Mouse (Mus musculus): ENCODE measurements around the gene Nhsl1.
"Not testable (repeated sequence)": the region's sequence is repeated elsewhere in the genome, so short reads cannot be mapped to it uniquely, and the experiment has no call there.

Gene Nhsl1

DNA sequence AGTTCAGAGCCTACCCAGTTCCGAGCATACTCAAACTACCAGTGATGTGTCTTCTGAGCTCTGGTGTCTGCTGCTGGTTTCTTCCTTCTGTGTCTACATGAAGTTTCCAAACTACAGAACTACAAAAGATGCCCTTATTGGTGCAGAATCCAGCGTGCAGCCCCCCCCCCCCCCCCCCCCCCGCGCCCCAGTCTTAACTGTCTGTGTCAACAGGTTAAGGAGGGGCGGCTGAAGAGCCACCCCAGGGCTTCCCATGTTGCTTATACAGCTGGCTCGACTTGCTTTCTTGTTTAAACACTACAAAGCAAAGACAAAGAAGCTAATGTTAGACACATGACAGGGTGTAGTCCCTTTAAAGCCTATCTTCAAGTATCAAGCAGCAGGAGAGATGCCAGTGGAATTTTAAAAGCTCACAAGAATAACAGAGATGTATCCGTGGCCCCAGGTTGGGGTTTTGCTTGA lies 127.6 kb downstream of the Nhsl1 start:
- DNase-seq (ENCODE audit: low spot score) = no peak

DNA sequence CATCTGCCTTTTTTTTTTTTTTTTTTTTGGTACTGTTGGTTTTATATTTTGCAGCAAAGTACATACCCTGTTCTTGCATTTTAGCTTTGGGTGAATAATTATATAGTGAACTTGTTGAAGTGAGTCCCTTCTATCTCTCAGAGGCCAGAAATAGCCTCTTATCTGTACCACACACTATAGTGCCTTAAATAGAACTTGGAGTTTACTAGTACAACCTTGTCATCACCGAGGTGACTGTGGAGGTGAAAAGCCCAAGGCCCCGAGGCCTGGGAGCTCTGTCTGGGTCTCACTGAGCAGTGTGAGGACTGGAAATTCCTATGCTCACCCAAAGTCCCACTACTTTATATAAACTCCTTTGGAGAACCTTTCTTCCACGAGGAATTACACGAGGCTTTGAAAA lies 128.5 kb downstream of the Nhsl1 start:
- DNase-seq (ENCODE audit: low spot score) = no peak

DNA sequence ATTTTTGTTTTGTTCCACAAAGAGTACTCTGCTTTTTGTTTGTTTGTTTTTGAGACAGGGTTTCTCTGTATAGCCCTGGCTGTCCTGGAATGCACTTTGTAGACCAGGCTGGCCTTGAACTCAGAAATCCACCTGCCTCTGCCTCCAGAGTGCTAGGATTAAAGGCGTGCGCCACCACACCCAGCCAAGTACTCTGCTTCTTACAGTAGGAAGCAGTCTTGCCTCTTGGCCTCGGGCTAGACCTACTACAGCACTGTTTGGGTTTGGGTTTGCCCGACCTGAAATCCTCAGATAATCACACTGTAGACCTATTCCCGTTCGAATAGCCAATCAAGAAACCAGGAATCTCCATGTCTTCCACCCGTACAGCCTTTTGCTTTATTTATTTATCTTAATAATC lies 130.1 kb downstream of the Nhsl1 start:
- DNase-seq (ENCODE audit: low spot score) = not testable (repeated sequence)

DNA sequence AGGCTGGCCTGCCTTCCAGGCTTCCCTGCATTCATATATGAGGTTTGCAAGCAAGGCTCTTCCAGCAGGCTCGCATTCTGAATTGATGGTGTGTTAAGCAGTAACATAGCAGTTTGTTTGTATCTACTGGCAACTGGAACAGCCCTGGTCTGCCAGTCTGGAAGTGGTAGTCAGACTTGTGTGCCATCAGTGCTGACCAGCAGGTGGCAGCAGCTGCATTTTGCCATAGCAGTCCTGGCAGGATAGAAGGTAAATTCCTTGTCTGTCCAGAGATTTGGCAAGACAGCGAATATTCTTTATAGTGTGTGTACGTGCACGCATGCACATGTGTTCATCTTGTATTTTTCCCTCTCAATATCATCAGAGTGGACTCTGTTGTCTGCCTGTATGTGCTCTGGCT lies 134.6 kb downstream of the Nhsl1 start:
- peak; percentile 49 for DNase-seq (ENCODE audit: low spot score)

DNA sequence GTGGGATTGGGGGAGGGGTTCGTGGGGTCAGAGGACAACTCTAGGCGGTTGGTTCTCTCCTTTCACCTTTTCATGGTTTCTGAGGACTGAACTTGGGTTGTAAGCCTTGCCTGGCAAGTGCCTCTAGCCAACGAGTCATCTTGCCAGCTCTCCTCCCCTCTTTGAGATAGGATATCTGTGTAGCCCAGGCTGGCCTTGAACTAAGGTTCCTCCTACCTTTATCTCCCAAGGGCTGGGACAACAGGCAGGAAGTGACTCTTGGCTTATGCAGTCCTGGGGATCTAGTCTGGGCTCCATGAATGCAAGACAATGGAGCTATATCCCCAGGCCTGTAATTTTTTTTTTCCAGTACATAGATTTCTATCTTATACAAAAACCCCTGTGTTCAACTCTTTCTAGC lies 135.4 kb downstream of the Nhsl1 start:
- no peak for DNase-seq (ENCODE audit: low spot score)

DNA sequence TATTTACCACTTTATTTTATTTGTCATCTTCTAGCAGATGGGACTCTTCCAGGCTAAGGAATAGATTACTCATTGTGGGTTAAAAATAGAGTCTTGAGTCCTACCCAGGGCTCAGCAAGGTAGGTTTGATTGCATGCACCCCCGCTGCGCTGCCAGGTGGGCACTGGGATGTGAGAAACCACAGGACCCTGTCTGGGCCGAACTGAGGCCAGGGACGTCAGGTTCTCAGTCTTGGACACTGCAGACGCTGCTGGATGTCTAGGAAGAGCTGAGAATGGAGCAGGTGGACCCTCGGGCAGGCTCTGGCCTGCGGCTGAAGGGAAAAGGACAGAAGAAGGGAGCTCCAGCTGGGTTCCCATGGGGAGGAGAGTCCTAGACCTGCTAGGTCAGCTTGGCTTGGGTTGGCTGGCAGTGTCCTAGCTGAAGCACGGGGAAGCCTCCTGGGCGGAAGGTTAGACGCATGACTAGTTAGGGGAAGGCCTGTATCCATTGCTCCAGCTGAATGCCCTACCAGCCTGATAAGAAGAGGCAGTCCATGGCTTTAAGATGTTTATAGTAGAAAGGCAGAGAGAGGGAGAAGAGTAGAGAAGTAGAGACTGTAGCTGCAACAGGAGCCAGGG lies 136.6 kb downstream of the Nhsl1 start:
- no peak for DNase-seq (ENCODE audit: low spot score)

DNA sequence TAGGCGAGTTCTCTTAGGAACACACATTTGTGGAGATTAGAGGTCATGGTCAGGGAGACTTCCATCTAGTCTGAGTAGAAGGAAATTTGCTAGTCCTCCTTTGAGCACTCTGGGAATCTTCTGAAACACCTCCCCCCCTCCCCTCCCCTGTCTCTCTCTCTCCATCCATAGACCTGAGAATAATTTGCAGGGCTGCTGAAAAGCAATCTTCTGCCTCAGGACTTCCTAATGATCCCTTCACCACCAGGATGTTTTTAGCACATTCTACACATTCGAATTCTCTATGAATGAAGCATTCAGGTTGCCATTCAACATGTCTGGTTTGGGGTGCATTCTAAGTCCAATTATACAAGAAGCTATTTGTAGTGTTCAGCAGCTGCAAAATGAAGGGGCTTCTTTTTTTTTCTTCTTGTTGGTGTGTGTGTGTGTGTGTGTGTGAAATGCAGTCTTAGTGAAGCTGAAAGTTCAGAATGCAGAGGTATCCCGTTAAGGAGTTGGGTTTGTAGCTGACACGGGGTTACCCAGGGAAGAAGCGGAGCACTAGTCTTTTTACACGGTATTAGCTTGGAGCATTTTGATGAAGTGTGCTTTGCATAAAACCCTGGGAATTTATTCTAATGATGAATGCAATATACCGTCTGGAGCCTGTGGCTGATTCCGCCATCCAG lies 139.2 kb downstream of the Nhsl1 start:
- no peak for DNase-seq (ENCODE audit: low spot score)

DNA sequence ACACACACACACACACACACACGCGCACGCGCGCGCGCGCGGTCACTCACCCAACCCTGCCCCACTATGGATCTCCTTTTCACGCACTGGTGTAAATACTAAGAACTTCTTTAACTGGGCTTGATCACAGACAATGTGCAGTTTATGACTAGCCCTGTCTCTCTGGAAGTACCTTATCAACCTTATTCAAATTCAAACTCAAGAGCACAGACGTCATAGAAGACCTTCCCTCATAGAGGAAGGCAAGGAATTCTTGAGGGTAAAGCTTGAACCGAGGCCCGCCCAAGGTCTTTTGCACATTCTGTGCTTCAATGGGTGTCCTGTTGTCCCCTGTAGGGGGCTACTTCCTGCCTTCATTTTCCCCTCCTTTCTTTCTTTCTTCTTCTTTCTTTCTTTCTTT lies 142.6 kb downstream of the Nhsl1 start:
- DNase-seq (ENCODE audit: low spot score) = no peak

DNA sequence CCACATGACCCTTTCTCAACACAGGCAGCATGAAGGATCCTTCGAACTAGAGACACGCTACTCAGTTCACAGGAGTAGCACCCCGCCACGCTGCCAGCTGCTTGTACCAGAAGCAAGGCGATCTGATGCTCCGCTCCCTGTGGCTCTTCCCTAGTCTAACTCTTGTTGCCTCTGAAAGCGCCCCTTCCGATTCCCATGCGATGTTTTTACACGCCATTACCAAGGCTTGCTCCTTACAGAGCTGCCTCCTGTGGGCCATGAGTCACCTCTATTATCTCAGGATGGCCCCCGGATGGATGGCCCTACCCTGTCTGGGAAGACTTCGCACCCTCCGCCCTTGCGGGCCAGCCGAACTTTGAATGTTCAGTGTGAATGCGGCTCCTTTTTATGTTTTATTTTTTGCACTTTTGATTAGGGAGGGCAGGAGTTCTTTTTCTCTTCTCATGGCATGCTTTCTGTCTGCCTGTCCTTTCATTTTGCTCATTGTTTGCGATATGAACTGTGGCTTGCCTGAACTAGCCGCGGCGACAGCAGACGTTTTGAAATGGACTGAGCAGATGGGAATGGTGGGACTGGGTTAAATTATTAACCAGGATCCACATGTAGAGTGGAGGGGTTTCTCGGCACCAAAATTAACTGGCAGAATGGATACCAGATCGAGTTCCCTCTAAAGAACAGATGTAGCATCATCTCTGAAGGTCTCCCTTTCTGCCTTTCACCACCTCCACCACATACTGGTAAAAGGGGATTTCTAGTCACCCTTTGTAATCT lies 144.5 kb downstream of the Nhsl1 start:
- DNase-seq (ENCODE audit: low spot score) = no peak

DNA sequence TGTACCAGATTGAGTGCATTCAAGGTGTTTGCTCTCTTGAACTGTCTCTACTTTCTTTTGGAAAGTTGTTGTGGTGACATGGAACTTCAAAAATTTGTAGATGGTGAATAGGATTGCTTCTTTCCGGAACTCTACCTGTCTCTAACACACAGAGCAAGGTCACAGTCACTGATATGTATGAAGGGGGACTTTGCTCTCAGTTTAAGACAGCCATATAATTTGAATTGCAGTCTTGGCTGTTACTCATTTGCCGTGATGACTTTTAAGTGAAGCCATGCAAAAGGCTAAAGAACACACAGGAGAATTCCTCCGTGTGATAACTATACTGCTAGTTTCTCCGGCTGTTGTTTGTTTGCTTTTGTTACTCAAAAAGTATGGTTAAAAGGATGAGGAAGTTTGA lies 149.6 kb downstream of the Nhsl1 start:
- DNase-seq (ENCODE audit: low spot score) = no peak

DNA sequence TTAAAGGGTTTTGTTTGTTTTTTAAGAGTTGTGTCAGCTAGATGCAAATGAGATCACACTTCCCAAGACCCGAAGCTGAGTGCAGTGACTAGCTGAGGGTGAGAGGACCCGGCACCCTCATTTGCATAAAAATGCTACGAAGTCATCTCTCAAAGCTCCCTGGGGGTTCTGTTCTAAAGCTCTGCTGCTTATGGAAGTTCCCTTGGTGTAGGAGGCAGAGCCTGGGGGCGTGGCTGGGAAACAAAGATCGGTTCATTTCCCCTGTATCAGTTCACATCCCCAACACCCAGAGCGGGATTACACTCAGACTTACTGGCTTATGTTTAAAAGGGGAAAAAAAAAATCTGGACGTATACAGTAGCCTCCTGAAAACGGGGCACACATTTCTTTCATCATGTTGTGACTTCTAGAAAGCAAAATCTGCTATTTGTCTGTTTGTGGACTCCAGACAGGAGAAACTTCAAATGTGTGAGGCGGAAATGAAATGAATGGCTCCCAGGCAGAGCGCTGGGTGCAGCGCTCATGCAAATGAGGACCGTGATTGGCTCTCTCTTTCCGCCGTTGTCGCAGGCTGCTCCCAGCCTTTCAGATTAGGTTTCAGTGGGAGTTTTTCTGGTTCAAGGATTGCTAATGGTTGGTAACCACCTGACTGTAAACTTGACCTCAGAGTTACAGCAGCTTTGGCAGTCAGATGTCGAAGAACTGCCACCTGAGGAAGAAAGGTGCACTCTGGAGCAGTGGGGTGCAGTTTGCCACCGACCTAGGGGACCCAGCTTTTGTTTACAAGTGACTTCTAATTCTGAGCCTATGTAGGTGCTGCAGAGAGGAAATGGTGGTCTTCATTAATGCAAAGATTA lies 150.7 kb downstream of the Nhsl1 start:
- no peak for DNase-seq (ENCODE audit: low spot score)

DNA sequence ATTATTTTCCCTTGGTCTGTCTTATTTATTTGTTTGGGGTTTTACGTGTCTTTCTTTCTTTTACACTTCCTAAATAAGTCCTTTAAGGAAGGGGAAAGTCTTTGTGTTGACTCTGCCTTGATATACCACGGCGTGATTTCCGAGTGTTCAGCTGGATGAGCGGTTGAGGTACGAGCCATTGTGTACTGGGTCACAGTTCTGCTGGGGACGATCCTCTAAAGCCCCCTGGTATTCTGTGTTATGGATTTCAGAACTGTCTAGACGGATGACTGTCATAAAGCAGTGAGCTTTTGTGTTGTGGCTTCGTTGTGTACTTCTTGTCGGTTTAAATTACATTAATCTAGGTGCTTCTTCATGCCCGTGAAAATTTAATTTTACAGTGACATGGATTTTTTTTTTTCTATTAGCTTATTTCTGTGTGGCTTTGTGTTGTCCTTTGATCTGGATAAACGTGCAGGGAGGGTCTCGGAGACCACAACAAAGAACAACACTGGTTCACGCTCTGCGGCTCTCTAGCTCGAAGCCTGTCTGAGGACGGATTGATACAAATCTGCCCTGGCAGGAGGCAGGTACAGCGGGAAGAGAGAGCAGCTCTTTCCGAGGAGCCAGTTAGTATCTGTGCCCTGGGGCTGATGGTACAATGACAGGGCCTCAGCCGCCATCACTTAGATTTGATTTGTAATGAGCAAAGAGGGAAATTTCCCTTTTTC lies 151.7 kb downstream of the Nhsl1 start:
- no peak for DNase-seq (ENCODE audit: low spot score)

DNA sequence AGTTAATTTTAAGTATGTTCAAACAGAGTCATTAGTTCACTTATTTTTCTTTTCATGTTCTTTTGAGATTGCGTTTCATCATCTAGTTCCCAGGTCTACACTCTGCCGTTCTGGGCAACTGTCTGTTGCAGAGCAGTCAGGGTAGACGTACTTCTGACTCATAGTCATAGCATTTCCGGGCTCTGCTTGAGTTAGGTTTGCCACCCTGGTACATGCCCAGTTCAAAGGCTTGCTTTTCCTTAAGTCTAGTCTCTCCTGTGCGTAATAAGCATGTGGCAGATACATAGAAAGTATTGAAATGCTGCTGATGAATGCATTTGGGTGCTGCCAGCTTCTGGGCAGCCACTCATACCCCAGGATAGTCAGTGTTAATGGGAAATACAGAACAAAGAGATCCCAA lies 152.9 kb downstream of the Nhsl1 start:
- no peak for DNase-seq (ENCODE audit: low spot score)

DNA sequence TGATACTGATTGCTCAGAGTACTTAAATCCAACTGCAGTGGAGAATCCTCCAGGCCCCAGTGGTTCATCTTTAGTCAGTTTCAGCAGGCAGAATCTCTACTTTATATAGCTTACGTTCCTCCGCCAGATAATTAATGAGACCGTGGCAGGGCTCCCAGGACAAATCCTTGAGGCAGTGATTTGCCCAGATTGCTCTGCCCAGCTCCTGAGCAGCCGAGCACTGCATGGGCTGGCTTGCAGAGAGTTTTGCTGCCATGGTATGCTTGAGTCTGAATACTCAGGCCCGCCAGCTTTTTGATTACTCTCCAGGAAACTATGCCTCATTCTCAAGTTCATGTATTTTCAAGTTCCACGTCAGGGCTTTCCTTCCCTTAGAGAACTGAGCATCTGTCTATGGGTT lies 156.3 kb downstream of the Nhsl1 start:
- no peak for DNase-seq (ENCODE audit: low spot score)

DNA sequence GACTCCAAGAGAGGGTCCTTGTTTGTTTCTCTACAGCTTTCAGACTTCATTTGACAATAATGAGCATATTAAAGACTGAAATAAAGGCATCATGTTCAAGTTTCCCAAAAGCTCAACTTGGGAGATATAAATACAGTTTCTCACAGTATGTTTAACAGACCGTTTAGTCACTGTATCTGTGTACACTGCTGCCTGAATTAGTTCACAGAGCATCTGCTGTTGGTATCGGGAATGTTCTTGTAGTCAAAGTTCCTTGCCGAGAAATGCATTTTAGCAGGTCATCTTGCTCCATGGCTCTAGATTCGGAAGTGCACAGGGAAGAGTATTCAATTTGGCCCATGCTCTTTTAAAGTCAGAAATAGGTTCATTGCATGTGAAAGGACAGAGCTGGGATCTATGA lies 159.5 kb downstream of the Nhsl1 start:
- no peak for DNase-seq (ENCODE audit: low spot score)

DNA sequence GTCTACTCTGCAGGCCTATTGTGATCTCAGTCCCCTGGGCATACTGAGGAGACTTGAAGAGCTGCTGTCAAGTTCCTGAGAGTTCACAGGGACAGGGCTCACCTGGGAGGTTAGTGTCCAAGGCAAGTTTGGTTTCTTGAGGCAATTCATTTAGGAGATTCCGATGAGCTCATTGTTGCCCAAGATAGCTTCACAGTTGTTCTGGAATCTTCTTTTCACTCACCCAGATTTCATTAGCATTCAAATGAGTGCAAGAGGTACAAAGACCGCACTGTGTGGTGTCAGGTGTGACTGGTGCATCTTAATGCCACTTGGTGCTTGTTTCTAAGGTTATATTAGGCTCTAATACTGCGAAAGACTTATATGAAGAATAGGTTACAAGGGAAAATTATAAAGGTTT lies 160.5 kb downstream of the Nhsl1 start:
- no peak for DNase-seq (ENCODE audit: low spot score)

DNA sequence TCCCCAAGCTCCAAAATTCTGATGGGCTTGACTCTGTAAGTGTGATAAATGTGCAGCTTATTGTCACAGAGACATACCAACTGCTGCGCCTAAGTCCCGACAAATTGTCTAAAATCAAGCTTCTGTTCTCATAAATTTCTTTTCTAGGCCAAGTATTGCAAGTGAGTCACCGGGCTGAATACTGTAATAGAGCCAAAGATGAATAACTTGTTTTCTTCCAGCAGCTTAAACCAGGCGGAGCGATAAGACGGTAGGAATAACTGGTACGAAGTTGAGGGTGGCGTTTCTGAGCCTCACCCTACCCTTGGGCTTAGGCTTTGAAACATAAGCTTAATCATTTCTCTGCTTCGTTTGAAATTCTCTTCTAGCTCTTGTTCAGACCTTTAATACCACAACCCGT lies 162.1 kb downstream of the Nhsl1 start:
- no peak for DNase-seq (ENCODE audit: low spot score)

DNA sequence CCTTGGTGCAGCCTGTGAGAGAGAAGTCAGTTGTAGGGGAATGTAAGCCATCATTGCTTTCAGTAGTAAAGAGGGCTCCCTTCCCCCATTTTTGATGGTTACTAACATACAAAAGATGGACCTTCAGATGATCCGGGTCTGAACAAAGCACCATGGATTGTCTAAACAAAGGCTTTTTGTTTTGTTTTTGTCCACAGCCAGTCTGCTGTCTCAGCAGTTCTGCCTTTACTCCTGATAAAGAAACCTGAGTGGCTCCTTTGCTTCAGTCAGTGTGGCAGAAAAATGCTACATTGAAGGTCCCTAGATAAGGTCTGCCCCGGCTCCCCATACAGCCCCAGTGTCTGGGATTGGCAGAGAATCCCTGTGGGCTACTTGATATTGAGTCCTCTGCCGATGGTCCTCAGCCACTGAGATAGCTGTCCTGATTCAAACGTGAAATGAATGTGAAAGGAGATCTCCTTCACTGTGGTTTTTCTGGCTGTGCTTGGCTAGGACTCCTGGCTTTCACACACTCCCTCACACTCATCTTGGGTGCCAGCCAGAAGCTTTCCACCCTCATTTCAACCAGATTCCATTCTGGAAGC lies 163.9 kb downstream of the Nhsl1 start:
- DNase-seq (ENCODE audit: low spot score) = no peak

DNA sequence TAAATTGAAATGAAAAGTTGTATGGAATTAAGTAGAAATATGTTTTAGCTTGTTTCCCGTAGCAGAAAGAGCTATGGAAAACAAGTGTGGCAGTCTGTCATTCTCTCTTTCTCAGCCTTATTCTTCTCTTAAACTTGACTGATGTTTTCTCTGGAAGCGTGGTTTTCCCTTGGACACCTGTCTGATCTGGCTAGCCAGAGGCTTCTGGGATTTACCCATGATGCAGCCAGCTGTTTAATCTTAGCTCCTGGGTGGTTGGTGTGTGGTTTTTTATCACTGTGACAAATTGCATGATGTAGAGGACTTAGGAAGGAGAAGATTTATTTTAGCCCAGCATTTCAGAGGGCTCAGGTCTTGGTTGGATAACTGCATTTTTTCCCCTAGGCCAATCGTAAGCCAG lies 164.9 kb downstream of the Nhsl1 start:
- DNase-seq (ENCODE audit: low spot score) = no peak

DNA sequence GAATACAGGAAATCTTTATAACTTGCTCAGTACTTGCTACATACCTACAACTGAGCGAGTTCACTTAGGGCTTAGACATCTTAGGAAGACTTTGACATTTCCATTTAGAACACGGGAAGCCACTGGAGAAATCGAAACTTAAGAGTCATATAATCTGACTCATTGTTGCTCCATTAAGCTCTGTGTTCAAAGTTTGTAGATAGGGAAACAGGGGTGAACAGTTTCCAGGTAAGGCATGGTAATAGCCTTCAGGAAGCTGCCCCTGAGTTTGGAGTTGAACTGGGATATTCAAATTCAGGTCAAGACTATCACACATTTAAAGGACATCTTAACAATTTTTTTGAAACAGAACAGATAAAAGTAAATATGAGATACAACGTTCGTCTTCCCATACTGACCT lies 165.9 kb downstream of the Nhsl1 start:
- DNase-seq (ENCODE audit: low spot score) = no peak

DNA sequence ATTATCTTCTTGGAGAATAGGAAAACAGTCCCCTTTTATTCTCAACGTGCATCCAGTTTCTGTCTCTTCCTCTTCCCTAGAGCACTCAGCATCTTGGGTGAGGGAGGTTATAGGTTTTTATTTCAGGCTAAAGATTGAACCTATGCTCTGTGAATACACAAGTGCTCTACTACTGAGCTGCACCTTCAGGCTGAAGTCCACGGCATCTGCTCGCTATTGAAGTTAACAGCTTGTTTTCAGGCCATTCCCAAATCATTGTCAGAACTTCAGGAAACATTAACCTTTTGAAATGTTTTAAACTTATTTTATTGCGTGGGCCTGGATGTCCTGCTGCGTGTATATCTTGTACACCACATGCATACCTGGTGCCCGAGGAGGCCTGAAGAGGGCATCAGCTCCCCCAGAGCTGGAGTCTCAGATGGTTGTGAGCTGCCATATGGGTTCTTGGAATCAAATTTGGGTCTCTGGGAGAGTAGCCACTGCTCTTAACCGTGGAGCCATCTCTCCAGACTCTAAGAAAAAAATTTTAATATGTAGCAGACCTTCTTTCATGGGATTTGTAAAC lies 169.5 kb downstream of the Nhsl1 start:
- DNase-seq (ENCODE audit: low spot score) = no peak

All from urinary bladder, postnatal 10 days (tissue).